Mouse (Mus musculus) brain, adult 2 months (tissue): ENCODE data around the gene Apobec1.
"Not testable (repeated sequence)": the region's sequence is repeated elsewhere in the genome, so short reads cannot be mapped to it uniquely, and the experiment has no call there.

ENCODE experiments used
- DNase-seq: peaks from one replicate; pipeline ENCODE4 v3.0.0; 2011; ENCODE audit warnings: low read depth, low spot score

Gene Apobec1

GRCm38 (mm10) chr6:122604260-122604659, 2.0 kb upstream of the Apobec1 start:
- no peak for DNase-seq

- no peak for DNase-seq
Measured at GRCm38 (mm10) chr6:122602992-122603322, 713 bp upstream of the Apobec1 start.

GRCm38 (mm10) chr6:122601615-122602014, 629 bp downstream of the Apobec1 start:
- no peak for DNase-seq

- DNase-seq, result no peak
Measured at GRCm38 (mm10) chr6:122601031-122601430, 1.2 kb downstream of the Apobec1 start.

GRCm38 (mm10) chr6:122600066-122600646, 2.1 kb downstream of the Apobec1 start:
- DNase-seq, result no peak

DNA sequence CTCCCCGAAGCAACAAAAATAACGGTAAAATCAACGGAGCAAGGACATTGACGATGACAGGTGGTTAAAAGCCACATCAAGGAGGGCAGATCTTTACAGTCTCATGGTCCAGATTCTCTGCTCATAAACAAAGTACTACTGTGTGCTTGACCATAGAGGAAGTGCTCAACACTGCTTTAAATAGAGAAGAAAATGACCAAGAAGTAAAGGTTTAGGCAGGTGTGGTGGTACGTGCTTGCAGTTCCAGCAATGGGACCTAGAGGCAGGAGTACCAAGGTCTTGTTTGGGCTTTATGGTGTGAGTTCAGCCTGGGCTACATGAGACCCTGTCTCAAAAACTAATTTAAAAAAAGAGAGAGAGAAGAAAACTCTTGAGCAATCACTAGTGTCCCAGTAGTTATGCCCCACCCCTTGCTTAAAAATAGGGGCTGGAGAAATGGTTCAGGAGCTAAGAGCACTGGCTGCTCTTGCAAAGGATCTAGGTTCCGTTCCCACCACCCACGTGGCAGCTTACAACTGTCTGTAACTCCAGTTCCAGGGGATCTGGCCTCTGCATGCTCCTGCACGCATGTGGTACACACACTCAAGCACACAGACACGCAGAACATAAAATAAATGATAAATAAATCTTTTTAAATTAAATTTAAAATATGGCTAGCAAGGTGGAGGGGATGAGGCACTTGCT, 3.0 kb downstream of the Apobec1 start:
- no peak for DNase-seq

DNA sequence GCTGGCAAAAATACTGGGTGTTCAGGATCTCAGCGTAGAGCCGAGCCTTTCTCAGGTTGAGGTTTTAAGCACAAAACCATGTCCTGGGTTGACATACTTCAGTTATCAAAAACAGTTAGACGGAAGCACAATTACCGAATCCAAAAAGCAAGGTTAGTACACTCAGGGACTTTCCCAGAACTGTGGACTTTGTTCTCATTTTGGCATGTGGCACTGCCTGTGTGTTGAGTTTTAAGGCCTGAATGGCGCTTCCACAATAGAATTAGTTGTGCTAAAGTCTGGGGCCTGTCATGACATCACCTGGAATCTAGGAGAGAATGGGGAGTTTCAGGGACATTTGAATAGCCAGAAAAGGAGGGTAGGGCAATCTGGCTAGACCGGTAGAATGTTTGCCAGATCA, 3.8 kb downstream of the Apobec1 start:
- DNase-seq, result no peak

GRCm38 (mm10) chr6:122598014-122598413, 4.2 kb downstream of the Apobec1 start:
- no peak for DNase-seq

GRCm38 (mm10) chr6:122596608-122597007, 5.6 kb downstream of the Apobec1 start:
- DNase-seq, result no peak

- peak; percentile 49 for DNase-seq
Measured at GRCm38 (mm10) chr6:122595637-122596036, 6.6 kb downstream of the Apobec1 start.

DNA sequence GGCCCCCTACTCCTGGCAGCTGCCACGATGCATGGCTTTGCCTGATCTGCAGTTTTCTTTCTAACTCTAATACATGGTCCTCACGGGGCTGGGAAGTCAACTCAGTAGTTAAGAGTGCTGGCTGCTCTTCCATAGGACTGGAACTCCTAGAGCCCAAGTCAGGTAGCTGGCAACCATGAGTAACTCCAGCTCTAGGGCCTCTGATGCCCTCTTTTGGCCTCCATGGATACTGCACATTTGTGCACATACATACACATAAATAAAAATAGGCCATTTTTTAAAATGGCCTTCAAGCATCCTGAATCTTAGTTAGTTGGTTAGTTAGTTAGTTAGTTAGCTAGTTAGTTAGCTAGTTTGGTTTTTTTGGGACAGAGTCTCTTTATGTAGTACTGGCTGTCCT, 9.3 kb downstream of the Apobec1 start:
- DNase-seq, result no peak

- no peak for DNase-seq
Measured at GRCm38 (mm10) chr6:122591027-122591758, 11.1 kb downstream of the Apobec1 start.

- DNase-seq, result no peak
Measured at GRCm38 (mm10) chr6:122579086-122579485, 23.2 kb downstream of the Apobec1 start.

DNA sequence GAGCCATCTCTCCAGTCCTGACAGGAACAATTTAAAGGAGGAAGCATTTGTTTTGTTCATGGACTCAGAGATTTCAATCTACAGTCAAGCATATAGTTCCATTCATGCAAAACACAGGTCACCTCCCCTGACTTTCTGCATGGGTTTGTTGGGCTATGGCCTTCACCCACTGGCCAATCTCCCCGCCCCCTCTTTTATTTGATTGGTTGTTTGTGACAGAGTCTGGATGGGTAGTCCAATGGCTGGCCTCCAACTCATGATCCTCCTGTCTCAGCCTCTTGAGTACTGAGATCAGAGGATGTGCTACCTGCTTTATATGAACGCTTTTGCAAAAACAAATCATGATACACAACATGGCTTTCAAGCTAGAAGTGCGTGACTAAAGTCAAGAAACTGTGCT, 25.2 kb downstream of the Apobec1 start:
- no peak for DNase-seq

DNA sequence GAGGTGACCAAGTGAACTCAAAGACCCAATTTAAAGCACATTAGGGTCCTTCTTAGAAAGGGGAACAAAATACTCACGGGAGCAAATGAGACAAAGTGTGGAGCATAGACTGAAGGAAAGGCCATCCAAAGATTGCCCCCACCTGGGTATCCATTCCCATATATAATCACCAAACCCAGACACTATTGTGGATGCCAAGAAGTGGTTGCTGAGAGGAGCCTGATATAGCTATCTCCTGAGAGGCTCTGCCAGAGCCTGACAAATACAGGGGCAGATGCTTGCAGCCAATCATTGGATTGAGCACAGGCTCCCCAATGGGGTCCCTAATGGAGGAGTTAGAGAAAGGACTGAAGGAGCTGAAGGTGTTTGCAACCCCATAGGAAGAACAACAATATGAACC, 27.2 kb downstream of the Apobec1 start:
- not testable (repeated sequence) for DNase-seq

GRCm38 (mm10) chr6:122571617-122571959, 30.7 kb downstream of the Apobec1 start:
- DNase-seq, result peak; percentile 10

- no peak for DNase-seq
Measured at GRCm38 (mm10) chr6:122570695-122571616, 31.3 kb downstream of the Apobec1 start.

DNA sequence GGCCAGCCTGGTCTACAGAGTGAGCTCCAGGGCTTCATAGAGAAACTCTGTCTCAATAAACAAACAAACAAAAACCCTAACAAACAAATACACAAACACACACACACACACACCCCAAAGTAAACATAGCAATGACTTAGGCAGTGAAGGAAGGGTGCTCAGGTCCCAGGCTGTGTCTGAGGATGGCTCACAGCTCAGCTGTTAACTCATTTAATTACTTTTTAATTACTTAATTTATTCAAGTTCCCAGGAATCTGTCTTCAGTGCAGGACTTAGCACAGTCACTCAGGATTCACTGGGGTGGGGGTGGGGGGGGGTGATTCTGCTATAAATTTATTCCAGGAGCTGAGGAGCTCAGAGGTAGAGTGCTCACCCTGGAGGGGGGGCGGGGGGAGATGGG, 32.5 kb downstream of the Apobec1 start:
- DNase-seq, result no peak

- no peak for DNase-seq
Measured at GRCm38 (mm10) chr6:122569113-122569512, 33.1 kb downstream of the Apobec1 start.

GRCm38 (mm10) chr6:122565070-122565784, 37.0 kb downstream of the Apobec1 start:
- DNase-seq, result no peak

GRCm38 (mm10) chr6:122562463-122562862, 39.8 kb downstream of the Apobec1 start:
- peak; percentile 79 for DNase-seq
